Mouse (Mus musculus) right cerebral cortex, postnatal 4 days (tissue): ENCODE data around the gene 1500011B03Rik.
A peak's percentile ranks its signal among the peaks of the same experiment; 100 is the strongest.

Source experiments
- DNase-seq: peaks from one replicate; pipeline ENCODE4 v3.0.0-alpha.2; 2022

The 1500011B03Rik gene

GRCm38 (mm10) chr5:114779956-114780489 lies 43.2 kb downstream of the 1500011B03Rik start:
- no peak for DNase-seq

- no peak for DNase-seq
These were observed 47.1 kb downstream of the 1500011B03Rik start for GRCm38 (mm10) chr5:114776174-114776573.

DNA sequence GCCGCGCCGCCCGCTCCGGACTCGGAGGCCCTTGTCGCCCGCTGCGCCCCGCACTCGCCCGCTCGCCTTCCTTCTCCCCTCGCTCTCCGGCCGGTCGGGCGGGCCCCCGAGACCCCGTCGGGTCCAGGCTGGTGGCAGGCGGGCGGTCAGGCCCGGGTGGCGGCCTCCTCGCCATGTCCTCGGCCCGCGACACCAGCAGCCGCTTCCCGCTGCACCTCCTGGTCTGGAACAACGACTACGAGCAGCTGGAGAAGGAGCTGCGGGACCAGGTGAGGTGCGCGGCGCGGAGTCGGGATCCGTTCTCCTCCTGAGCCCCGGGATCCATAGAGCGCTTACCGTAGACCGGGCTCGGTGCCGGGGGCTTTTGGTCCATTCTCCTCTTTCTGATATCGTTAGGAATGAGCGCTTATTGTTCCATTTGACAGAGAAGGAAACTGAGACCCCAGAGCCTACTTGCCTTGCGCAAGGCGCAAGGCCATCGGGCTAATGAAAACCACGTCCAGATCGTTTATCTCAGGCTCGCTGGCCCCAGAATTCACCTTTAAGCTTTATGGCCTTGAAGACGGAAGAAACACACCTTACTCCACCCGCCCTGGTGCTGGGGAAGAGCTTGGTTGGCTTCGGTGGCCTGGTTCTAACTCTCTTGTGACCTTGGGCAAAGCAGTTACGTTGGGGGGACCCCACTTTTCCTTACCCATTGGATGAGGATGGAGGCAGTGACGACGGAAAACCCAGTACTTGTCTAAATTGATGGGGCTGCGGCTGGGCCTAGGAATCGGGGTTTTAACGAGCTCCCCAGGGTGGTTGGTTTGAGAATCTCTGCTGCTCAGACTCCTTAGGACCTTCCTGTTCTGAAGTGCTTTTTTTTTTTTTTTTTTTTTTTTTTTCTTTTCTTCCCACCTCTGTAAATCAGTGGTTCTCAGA lies 48.0 kb downstream of the 1500011B03Rik start, which contains the start of gene Git2:
Gene Git2 (minus strand): TSS at position 462 of the 924 bp plus-strand sequence.
- peak; percentile 30 for DNase-seq

- DNase-seq: peak; percentile 87
These were observed 48.7 kb downstream of the 1500011B03Rik start, which contains the start of gene Ankrd13a for GRCm38 (mm10) chr5:114774403-114775051. TSS of gene Ankrd13a (plus strand) at chr5:114774677.

GRCm38 (mm10) chr5:114773780-114774179 lies 49.5 kb downstream of the 1500011B03Rik start:
- no peak for DNase-seq

- peak; percentile 98 for DNase-seq
These were observed 50.0 kb downstream of the 1500011B03Rik start for GRCm38 (mm10) chr5:114773211-114773710.

GRCm38 (mm10) chr5:114772456-114773203 lies 50.6 kb downstream of the 1500011B03Rik start:
- peak; percentile 41 for DNase-seq

DNA sequence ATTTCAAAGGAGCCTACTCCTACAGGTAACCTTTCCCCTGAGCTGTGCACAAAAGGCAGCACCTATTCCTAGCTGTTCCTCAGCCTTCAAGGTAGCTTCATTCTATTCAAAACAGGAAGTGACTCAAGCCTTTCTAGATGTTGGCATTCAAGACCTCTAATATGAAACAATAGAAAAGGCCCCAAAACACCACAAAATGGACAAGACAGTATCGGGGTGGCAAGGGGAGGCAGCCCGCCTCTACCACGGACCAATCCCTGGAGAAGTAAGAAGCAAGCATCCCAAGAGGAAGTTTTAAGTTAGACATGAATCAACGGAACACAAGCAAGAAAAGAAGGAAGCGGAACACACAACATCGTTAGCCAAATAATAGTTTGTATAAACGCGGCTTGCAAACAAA lies 51.5 kb downstream of the 1500011B03Rik start:
- DNase-seq: no peak

DNA sequence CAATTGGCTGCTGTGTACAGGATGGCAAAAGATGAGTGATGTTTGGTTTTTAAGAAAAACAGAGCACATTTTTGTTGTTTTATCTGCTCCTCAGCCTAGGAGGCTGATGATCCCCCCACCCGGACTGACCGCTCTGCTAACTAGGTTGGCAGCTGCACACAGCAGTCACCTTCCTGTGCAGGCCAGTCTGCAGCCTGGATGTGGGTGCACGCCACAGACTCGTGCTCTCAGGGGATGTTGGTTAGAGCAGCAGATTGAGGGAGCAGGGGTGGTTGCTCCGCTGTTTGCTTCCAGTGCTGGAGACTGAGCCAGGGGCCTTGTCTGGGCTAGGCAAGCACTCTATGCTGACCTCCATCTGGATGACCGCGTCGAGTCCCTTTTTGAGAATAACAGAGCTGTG lies 53.5 kb downstream of the 1500011B03Rik start:
- DNase-seq: no peak

DNA sequence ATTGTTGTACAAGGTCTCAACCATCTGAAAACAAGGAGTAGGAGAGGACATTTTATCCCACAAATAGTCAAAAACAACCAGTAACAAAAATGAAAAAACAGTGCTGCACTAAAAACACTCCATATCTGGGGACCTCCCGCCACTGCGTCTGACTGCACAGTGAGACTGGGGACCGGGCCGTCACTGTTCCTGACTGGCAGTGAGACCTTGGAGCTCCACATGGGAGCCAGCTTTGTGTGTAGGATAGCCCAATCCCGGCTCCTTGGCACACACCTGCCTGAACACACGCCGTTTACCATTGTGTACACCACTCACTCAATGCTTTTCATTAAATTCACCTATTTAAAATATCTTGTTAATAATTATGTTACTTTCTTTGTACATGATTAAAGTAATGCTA lies 56.1 kb downstream of the 1500011B03Rik start:
- no peak for DNase-seq

DNA sequence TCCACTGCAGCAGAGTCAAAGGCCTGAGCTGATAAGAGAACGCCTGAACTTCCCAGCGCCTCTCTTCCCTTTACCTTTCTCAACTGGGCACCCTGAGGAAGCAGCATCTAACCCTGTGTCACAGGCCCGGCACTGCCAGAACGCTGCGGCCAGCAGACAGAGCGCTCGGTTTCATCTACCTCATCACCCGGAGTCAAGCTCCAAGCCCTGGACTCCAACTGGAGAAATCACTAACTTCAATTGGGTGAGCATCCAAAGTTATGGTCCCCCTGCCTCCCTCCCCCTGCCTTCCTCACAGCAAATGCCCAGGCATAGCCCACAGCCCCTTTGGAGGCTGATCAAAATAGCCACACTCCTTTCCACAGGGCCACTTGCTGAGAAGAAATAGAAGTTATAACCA lies 56.6 kb downstream of the 1500011B03Rik start:
- no peak for DNase-seq

DNA sequence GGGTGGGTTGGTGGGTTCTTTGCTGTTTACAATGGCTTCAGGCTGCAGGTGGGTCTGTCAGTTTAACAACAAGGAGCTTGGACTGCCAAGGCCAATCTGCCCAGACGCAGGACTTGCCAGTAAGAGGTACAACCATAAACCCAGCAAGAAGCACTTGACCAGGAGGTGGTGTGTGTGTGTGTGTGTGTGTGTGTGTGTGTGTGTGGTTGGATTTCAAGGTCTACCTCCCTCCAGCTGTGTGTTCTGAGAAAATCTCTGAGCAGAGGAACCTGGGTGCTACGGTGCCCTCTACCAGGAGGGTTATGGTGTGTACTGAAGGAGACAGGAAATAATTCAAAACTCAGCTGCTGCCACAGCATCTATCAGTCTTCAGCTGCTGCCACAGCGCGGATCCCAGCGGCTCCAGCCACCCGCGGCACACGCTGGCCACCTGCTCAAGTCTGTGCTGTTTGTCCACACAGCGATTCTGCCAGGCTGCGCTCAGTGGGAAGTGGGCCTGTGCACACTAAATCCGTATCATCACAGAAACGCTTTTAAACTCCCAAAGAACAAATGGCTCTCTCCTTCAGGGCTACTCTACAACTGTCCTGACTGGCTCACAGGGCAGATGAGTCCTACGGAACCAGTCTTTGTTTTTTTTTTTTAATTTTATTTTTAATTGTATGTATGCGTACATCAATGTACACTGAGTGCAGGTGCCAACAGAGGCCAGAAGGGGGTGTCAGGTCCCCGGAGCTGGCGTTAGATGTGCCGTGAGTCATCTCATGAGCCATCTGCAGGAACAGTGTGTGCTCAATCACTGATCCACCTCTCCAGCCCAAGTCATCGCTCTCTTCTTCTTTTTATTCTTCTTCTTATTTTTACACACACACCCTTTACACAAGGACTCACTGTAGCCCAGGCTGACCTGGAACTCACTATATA lies 58.2 kb downstream of the 1500011B03Rik start:
- DNase-seq: no peak

DNA sequence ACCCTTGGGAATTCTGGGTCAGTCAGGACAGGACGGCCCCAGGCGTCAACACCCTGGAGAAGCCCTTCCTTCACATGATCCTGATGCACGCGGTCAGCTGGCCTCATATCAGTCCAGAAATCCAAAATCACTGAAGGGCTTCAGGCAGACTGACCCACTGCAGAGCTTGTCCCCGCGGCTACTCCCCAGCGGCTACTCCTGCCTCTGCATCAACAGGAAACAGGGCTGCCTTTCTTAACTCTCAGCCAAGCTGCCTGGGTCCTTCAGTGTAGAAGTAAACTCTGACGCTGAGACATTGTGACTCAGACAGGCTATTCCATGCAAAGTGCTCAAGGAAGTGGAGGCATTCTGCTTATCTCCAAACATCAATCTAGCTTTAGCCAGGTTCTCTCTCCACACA lies 61.3 kb downstream of the 1500011B03Rik start:
- no peak for DNase-seq

GRCm38 (mm10) chr5:114759536-114760090 lies 63.7 kb downstream of the 1500011B03Rik start:
- DNase-seq: no peak
